Mouse (Mus musculus) midbrain, embryonic 15.5 days (tissue): Measurements from ENCODE around the gene Gm20388. TPM values are rescaled to one million over a fixed set of nuclear protein-coding genes. Genes with fewer than 3 reads are reported as not detected.

Source experiments
- ATAC-seq: fragments of 200-750 bp; cut with Nextera tagmentation; replicated peaks from 2 replicates; pipeline ENCODE4 v1.8.0; 2017; ENCODE audit warnings: moderate TSS enrichment
- H3K27ac ChIP-seq: fragments of 300-500 bp; sonication (generic); 2 replicates; pipeline ENCODE4 v1.5.1; 2015; ENCODE audit warnings: mild to moderate bottlenecking, inconsistent platforms
- H3K27me3 ChIP-seq: fragments of 300-500 bp; sonication (generic); replicated peaks from 2 replicates; pipeline ENCODE4 v1.6.1; 2015; ENCODE audit warnings: inconsistent platforms
- H3K36me3 ChIP-seq: fragments of 300-500 bp; sonication (generic); replicated peaks from 2 replicates; pipeline ENCODE4 v1.6.1; 2015; ENCODE audit warnings: inconsistent platforms
- H3K4me1 ChIP-seq: fragments of 300-500 bp; sonication (generic); 2 replicates; pipeline ENCODE4 v1.6.1; 2015; ENCODE audit warnings: inconsistent platforms
- H3K4me2 ChIP-seq: fragments of 300-500 bp; sonication (generic); 2 replicates; pipeline ENCODE4 v1.6.1; 2015; ENCODE audit warnings: inconsistent platforms, mild to moderate bottlenecking, moderate library complexity
- H3K4me3 ChIP-seq: fragments of 300-500 bp; sonication (generic); 2 replicates; pipeline ENCODE4 v1.5.1; 2015; ENCODE audit warnings: mild to moderate bottlenecking, inconsistent platforms
- H3K9ac ChIP-seq: fragments of 300-500 bp; sonication (generic); 2 replicates; pipeline ENCODE4 v1.6.1; 2015; ENCODE audit warnings: mild to moderate bottlenecking, inconsistent platforms
- H3K9me3 ChIP-seq: fragments of 300-500 bp; sonication (generic); 2 replicates; pipeline ENCODE4 v1.6.1; 2016; ENCODE audit warnings: inconsistent platforms
- WGBS: fragments of 180-500 bp; shearing (Covaris S2); methylation state at CpG from one replicate; pipeline ENCODE4 v1.1.7; 2015; ENCODE audit warnings: mixed read lengths; 5-methylcytosine and 5-hydroxymethylcytosine counted together
- polyA plus RNA-seq: library from polyadenylated mRNA; unstranded; fragments of >200 nt; fragmentation: Nextera tagmentation; extraction: Ambion mirVana; gene quantifications from 2 replicates; pipeline ENCODE4 v1.2.1, GENCODE M21; 2015

Gm20388 gene
- polyA plus RNA-seq, 1 experiment from 2014 or later: 5.6 TPM

GRCm38 (mm10) chr8:120575801-120576200, 665.2 kb downstream of the Gm20388 start:
- Histone ChIP-seq H3K27ac (no peak overlapping the region), H3K27me3 (no peaks in the 10 kb centered on the region), H3K4me1 (no peaks in the 10 kb centered on the region; the same call in 1 of the 2 replicates), H3K9me3 (no peaks in the 10 kb centered on the region), H3K4me3 (no peak overlapping the region), H3K9ac (no peak overlapping the region), H3K4me2 (no peak overlapping the region), H3K36me3 (peaks cover 70% of the 10 kb centered on the region)
- WGBS: 66% methylated on average over 9 of the region's 9 CpGs
- ATAC-seq: no peak

- Histone ChIP-seq H3K27ac (no peak overlapping the region), H3K4me1 (no peaks in the 10 kb centered on the region; the same call in 1 of the 2 replicates), H3K9me3 (no peaks in the 10 kb centered on the region), H3K36me3 (peaks cover 55% of the 10 kb centered on the region), H3K4me2 (no peak overlapping the region), H3K9ac (no peak overlapping the region), H3K4me3 (no peak overlapping the region), H3K27me3 (no peaks in the 10 kb centered on the region)
- no peak for ATAC-seq
- WGBS: 85% methylated on average over 17 of the region's 17 CpGs
These were observed 667.2 kb downstream of the Gm20388 start for GRCm38 (mm10) chr8:120577821-120578220.

GRCm38 (mm10) chr8:120580336-120581000, 669.8 kb downstream of the Gm20388 start:
- Histone ChIP-seq H3K27ac (no peak overlapping the region), H3K9ac (no peak overlapping the region), H3K27me3 (no peaks in the 10 kb centered on the region), H3K4me1 (no peaks in the 10 kb centered on the region; the same call in 1 of the 2 replicates), H3K36me3 (peaks cover 32% of the 10 kb centered on the region), H3K9me3 (no peaks in the 10 kb centered on the region), H3K4me2 (no peak overlapping the region), H3K4me3 (no peak overlapping the region)
- no peak for ATAC-seq
- 89% methylated on average over 8 of the region's 8 CpGs for WGBS

- no peak overlapping the region for H3K4me2 ChIP-seq
- H3K36me3 ChIP-seq: peaks cover 32% of the 10 kb centered on the region
- WGBS: 90% methylated on average over 12 of the region's 12 CpGs
These were observed 670.7 kb downstream of the Gm20388 start for GRCm38 (mm10) chr8:120581329-120581728.

GRCm38 (mm10) chr8:120581811-120582210, 671.2 kb downstream of the Gm20388 start:
- no peak overlapping the region for H3K27ac ChIP-seq
- 85% methylated on average over 8 of the region's 8 CpGs for WGBS

More at GRCm38 (mm10) chr8:120581329-120581728, 670.7 kb downstream of the Gm20388 start:
- no peaks in the 10 kb centered on the region; the same call in 1 of the 2 replicates for H3K4me1 ChIP-seq
- no peak overlapping the region for H3K9ac ChIP-seq
- H3K27ac ChIP-seq: no peak overlapping the region
- H3K9me3 ChIP-seq: no peaks in the 10 kb centered on the region
- no peaks in the 10 kb centered on the region for H3K27me3 ChIP-seq
- H3K4me3 ChIP-seq: no peak overlapping the region
- ATAC-seq: no peak

GRCm38 (mm10) chr8:120585521-120585920, 674.9 kb downstream of the Gm20388 start:
- Histone ChIP-seq H3K27ac (no peak overlapping the region), H3K27me3 (no peaks in the 10 kb centered on the region), H3K4me2 (no peak overlapping the region), H3K9me3 (no peaks in the 10 kb centered on the region), H3K4me1 (peaks cover 13% of the 10 kb centered on the region), H3K36me3 (no peaks in the 10 kb centered on the region; the same call in 1 of the 2 replicates), H3K9ac (no peak overlapping the region), H3K4me3 (no peak overlapping the region)
- ATAC-seq: no peak
- WGBS: 90% methylated on average over 10 of the region's 10 CpGs

More at GRCm38 (mm10) chr8:120581811-120582210, 671.2 kb downstream of the Gm20388 start:
- ATAC-seq: no peak
- Histone ChIP-seq H3K4me2 (no peak overlapping the region), H3K4me3 (no peak overlapping the region), H3K4me1 (no peaks in the 10 kb centered on the region), H3K9me3 (no peaks in the 10 kb centered on the region), H3K9ac (no peak overlapping the region), H3K27me3 (no peaks in the 10 kb centered on the region), H3K36me3 (peaks cover 28% of the 10 kb centered on the region)

- H3K27ac ChIP-seq: peak within 1 kb of the TSS; percentile 73
- H3K4me1 ChIP-seq: peaks cover 13% of the 10 kb centered on the region
- peak within 1 kb of the TSS; percentile 48 for H3K9ac ChIP-seq
- H3K9me3 ChIP-seq: no peaks in the 10 kb centered on the region
- H3K27me3 ChIP-seq: no peaks in the 10 kb centered on the region
- peak within 1 kb of the TSS; percentile 55 for H3K4me3 ChIP-seq
- H3K4me2 ChIP-seq: peak within 1 kb of the TSS; percentile 96
- under 1% methylated on average over 67 of the region's 67 CpGs for WGBS
- ATAC-seq: peak; percentile 99
- no peaks in the 10 kb centered on the region for H3K36me3 ChIP-seq
These were observed 678.5 kb downstream of the Gm20388 start, which contains the start of gene Gins2 for GRCm38 (mm10) chr8:120588908-120589771. TSS of gene Gins2 (minus strand) at chr8:120589304.

GRCm38 (mm10) chr8:120589921-120590320, 679.3 kb downstream of the Gm20388 start:
- H3K36me3 ChIP-seq: no peaks in the 10 kb centered on the region
- no peaks in the 10 kb centered on the region for H3K27me3 ChIP-seq
- H3K9me3 ChIP-seq: no peaks in the 10 kb centered on the region
- H3K9ac ChIP-seq: peak overlapping the region; percentile 39; the same call in 1 of the 2 replicates
- ATAC-seq: no peak
- H3K4me3 ChIP-seq: peak overlapping the region; percentile 55
- H3K4me1 ChIP-seq: peaks cover 13% of the 10 kb centered on the region
- H3K4me2 ChIP-seq: peak overlapping the region; percentile 96
- peak overlapping the region; percentile 73 for H3K27ac ChIP-seq
- 61% methylated on average over 2 of the region's 2 CpGs for WGBS

GRCm38 (mm10) chr8:120591587-120592292, 681.1 kb downstream of the Gm20388 start:
- Histone ChIP-seq H3K9me3 (no peaks in the 10 kb centered on the region), H3K9ac (no peak overlapping the region), H3K27me3 (no peaks in the 10 kb centered on the region), H3K36me3 (no peaks in the 10 kb centered on the region), H3K27ac (no peak overlapping the region), H3K4me3 (no peak overlapping the region), H3K4me2 (no peak overlapping the region), H3K4me1 (peaks cover 13% of the 10 kb centered on the region)
- no peak for ATAC-seq
- WGBS: 75% methylated on average over 10 of the region's 10 CpGs

- Histone ChIP-seq H3K27ac (no peak overlapping the region), H3K36me3 (no peaks in the 10 kb centered on the region), H3K4me3 (no peak overlapping the region), H3K4me2 (no peak overlapping the region), H3K27me3 (no peaks in the 10 kb centered on the region), H3K9me3 (no peaks in the 10 kb centered on the region), H3K9ac (no peak overlapping the region), H3K4me1 (peaks cover 6% of the 10 kb centered on the region; the same call in 1 of the 2 replicates)
- no peak for ATAC-seq
- 89% methylated on average over 5 of the region's 5 CpGs for WGBS
These were observed 683.9 kb downstream of the Gm20388 start for GRCm38 (mm10) chr8:120594571-120594970.

GRCm38 (mm10) chr8:120595963-120596362, 685.3 kb downstream of the Gm20388 start:
- Histone ChIP-seq H3K4me2 (no peak overlapping the region), H3K36me3 (no peaks in the 10 kb centered on the region), H3K4me3 (no peak overlapping the region), H3K9ac (no peak overlapping the region), H3K27me3 (no peaks in the 10 kb centered on the region), H3K9me3 (no peaks in the 10 kb centered on the region), H3K27ac (no peak overlapping the region), H3K4me1 (no peaks in the 10 kb centered on the region)
- 11% methylated on average over 5 of the region's 5 CpGs for WGBS
- ATAC-seq: no peak

GRCm38 (mm10) chr8:120598579-120598978, 687.9 kb downstream of the Gm20388 start:
- Histone ChIP-seq H3K27ac (no peak overlapping the region), H3K27me3 (no peaks in the 10 kb centered on the region), H3K4me3 (no peak overlapping the region), H3K4me2 (no peak overlapping the region), H3K9ac (no peak overlapping the region), H3K4me1 (peaks cover 6% of the 10 kb centered on the region), H3K36me3 (no peaks in the 10 kb centered on the region), H3K9me3 (no peaks in the 10 kb centered on the region)
- ATAC-seq: no peak
- 25% methylated on average over 24 of the region's 24 CpGs for WGBS
